Mouse (Mus musculus) neutrophil, adult 83 days (primary cell): ENCODE results near the gene Gpr161. TPM values are rescaled to one million over a fixed set of nuclear protein-coding genes. Genes with fewer than 3 reads are reported as not detected.

Experiments
- total RNA-seq, 2 experiments: library from RNA; stranded (reverse); gene quantifications; one replicate each; pipeline ENCODE4 v1.2.4; 2023

Gpr161 gene
- under 1 TPM; 0.07 TPM for total RNA-seq

DNA sequence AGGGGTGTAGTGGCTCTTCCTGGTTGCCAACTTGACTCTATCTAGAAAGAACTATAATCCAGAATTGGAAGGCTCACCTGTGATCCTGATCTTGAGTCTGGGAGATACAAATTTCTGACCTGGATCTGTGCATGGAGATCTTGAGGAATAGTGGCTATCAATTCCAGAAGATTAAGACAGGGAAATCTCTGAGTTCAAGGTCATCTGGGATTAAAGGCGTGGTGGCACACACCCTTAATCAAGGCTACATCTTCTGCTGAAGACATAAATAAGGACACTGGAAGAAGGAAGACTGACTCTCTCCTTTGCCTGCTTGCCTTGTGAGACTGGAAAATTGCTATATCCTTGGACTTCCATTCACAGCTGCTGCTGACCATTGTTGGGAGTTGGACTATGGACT lies at the start of gene Gpr161:
Gpr161 (plus strand) TSS at position 301 of the 400 bp plus-strand sequence.

Other genes with a start within 250 kb of the Gpr161 start
- under 1 TPM; 0.20 to 0.77 TPM for gene Tbx19, start 135.0 kb upstream of the Gpr161 start, total RNA-seq
- 10 to 100 TPM; 47.3 to 48.8 TPM for gene Sft2d2, start 101.4 kb upstream of the Gpr161 start, total RNA-seq
- gene Tiprl, start 58.8 kb upstream of the Gpr161 start, total RNA-seq = 10 to 100 TPM; 29.3 to 33.3 TPM
- gene Dcaf6, start 164.7 kb downstream of the Gpr161 start, total RNA-seq = 10 to 100 TPM; 30.4 to 37.4 TPM
- 10 to 100 TPM; 61.2 to 63.5 TPM for gene Mpc2, start 164.8 kb downstream of the Gpr161 start, total RNA-seq
- 1 to 10 TPM; 1.0 to 1.3 TPM for gene Adcy10, start 189.4 kb downstream of the Gpr161 start, total RNA-seq